Mouse (Mus musculus): ENCODE data around the gene Scgb2b27.
"Not testable (repeated sequence)": the region's sequence is repeated elsewhere in the genome, so short reads cannot be mapped to it uniquely, and the experiment has no call there.

Scgb2b27 gene

GRCm38 (mm10) chr7:34013842-34014241, at the start of gene Scgb2b27:
TSS of gene Scgb2b27 (minus strand) at chr7:34013942.
- DNase-seq (ENCODE audit: low read depth, low spot score): no peak

DNA sequence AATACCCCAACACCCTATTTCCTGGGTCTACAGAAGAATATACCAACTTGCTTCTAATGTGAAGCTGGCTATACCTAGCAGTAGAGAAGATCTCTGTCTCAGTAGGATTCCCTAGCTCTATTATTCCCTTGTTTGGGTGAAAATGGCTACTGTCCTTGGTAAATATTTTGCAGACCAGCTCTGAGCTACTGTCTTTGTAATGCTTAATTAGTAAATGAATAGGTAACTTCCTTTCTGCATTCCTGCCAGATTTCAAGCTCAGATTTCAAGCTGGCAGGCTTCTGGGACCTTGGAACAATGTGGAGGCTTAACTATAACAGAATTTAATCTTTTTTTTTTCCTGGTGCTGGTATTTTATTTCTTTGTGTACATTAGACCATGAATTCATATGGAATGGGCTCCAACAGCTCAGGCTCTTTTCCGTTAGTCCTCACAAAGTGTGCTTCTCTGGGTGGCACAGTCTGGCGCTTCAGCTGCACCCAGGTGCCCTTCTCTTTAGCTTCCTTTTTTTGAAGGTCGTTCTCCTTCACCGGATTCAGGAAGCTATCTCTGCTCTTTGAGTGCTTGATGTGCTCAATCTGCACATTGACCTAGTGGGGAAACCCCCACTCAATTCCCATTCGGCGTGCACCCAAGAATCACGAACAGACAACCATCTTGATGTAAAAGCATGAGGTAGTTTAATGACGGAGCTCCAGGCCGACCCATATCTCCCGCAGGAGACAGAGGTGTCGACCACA, 22.5 kb upstream of the Scgb2b27 start:
- DNase-seq (ENCODE audit: low read depth, low spot score): not testable (repeated sequence)

GRCm38 (mm10) chr7:34034579-34034978, 20.8 kb upstream of the Scgb2b27 start:
- DNase-seq (ENCODE audit: low read depth, low spot score): not testable (repeated sequence)

GRCm38 (mm10) chr7:34030026-34030425, 16.3 kb upstream of the Scgb2b27 start:
- DNase-seq (ENCODE audit: low read depth, low spot score): no peak

GRCm38 (mm10) chr7:34027202-34027601, 13.5 kb upstream of the Scgb2b27 start:
- not testable (repeated sequence) for DNase-seq (ENCODE audit: low read depth, low spot score)

- DNase-seq (ENCODE audit: low read depth, low spot score): no peak
Observed at GRCm38 (mm10) chr7:34025641-34026040, 11.9 kb upstream of the Scgb2b27 start.

GRCm38 (mm10) chr7:34021183-34021582, 7.4 kb upstream of the Scgb2b27 start, which contains the start of gene Scgb1b27:
TSS of gene Scgb1b27 (plus strand) at chr7:34021483.
- DNase-seq (ENCODE audit: low read depth, low spot score): not testable (repeated sequence)

DNA sequence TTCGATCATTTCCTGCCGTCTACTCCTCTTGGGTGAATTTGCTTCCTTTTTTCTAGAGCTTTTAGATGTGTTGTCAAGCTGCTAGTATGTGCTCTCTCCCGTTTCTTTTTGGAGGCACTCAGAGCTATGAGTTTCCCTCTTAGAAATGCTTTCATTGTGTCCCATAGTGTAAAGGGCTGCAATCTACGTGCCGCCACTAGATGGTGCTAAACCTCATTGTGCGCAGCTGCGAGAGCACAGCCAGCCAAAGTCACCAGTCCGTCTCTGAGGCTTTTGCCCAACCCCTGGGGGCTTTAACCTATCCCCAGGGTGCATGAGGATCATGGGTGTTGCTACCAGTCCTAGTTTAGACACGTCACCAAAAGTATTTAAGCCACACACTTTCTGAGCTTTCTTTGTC, 31.5 kb downstream of the Scgb2b27 start:
- not testable (repeated sequence) for DNase-seq (ENCODE audit: low read depth, low spot score)
